Mouse (Mus musculus): Measurements from ENCODE around the gene Dclk2. TPM values are rescaled to one million over a fixed set of nuclear protein-coding genes. Genes with fewer than 3 reads are reported as not detected.

The Dclk2 gene
- total RNA-seq, 1 experiment from 2014 or later, result 7.3 TPM

DNA sequence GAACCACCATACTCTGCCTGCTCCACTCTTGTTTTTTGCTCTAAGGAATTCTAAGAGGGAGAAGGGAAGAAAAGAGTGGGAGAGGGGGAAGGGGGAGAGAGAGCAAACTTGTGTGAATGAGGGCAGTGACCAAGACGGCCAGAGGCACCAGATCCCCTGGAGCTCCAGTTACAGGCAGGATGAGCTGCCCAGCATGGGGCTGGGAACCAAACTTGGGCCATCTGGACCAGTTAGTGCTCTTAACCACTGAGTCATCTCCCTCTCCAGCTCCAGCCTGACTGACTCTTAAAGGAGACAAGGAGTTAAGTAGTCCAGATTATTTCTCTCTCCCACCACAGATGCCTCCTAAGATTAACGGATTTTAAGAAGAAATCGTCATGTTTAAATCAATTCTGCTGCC lies 6.3 kb downstream of the Dclk2 start:
- ATAC-seq (replicated peaks in 1 of 2; ENCODE audit: insufficient read depth in 1 of 2, low FRiP score in 2 of 2, low TSS enrichment in 1 of 2, low read depth in 1 of 2, poor library complexity in 2 of 2, severe bottlenecking in 2 of 2), result no peak

DNA sequence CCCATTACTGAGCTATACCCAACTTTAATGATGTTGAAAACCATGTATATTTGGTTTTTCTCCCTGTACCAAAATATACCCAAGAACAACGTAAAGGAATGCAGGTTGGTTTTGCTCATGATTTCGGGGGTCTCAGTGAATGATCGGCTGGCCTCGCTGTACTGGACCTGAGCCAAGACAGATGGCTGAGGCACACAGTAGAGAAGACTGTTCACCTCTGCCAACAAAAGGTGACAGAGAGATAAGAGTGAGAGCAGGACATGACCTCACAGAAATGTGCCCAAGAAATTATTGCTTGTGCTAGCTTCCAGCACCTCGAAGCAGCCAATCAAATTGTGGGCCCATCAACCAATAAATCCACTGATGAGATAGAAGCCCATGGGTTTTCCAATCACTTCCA lies 22.3 kb downstream of the Dclk2 start:
- no peak for ATAC-seq (replicated peaks in 1 of 2; ENCODE audit: insufficient read depth in 1 of 2, low FRiP score in 2 of 2, low TSS enrichment in 1 of 2, low read depth in 1 of 2, poor library complexity in 2 of 2, severe bottlenecking in 2 of 2)

DNA sequence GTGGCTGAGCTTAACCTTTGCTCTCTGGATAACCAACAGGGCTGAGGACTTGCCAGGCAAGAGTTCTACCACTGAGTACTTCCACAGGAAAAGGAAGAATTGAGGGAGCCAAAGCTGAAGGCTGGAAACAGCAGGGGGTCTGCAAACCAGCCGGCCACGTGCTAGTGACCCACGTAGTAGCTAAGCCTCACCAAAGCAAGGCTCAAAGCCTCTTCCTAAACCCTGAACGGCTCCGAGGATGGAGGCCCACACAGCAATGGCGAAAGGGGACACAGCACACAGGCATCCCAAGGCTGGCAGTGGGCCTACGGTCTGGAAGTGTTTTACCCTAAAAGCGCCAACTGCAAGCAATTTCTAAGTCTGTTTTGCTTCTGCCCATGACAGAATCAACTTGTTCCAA lies 23.1 kb downstream of the Dclk2 start:
- ATAC-seq (replicated peaks in 1 of 2; ENCODE audit: insufficient read depth in 1 of 2, low FRiP score in 2 of 2, low TSS enrichment in 1 of 2, low read depth in 1 of 2, poor library complexity in 2 of 2, severe bottlenecking in 2 of 2), result no peak

DNA sequence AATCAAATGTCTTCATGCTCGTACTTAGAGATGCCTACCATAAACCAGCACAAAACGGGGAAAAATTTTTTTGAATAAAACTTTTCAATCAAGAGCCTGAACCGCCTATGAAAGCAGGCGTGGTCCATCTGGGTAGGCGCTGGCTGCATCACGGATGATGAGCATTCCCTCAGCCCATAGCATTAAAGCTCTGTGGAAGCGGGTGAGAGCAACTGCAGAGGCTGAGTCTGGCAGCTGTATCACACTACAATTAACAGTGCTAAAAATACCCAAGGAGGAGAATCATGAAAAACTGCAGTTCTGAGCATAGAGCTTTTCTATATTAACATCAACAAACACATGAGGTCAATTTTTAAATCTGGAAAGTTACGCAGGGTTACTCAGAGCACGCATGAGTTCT lies 23.6 kb downstream of the Dclk2 start:
- no peak for ATAC-seq (replicated peaks in 1 of 2; ENCODE audit: insufficient read depth in 1 of 2, low FRiP score in 2 of 2, low TSS enrichment in 1 of 2, low read depth in 1 of 2, poor library complexity in 2 of 2, severe bottlenecking in 2 of 2)

DNA sequence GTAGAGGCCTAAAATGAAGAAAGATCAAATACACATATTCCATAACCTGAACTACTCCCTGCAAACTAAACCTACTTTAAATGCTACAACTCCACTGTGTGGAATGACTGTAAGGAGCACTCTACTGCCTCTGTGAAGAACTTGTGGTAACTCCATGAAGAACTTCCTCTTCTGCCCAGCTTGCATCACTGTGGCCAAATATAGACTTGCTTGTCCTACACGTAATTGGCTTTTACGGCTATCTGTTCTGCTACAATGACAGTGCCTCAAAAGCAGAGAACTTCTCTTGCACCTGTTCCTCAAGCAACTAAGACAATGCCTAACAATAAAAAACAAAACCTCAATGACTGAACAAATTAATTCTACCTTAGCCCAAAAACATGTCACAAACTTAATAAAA lies 26.2 kb downstream of the Dclk2 start:
- peak; percentile 86 for ATAC-seq (replicated peaks in 1 of 2; ENCODE audit: insufficient read depth in 1 of 2, low FRiP score in 2 of 2, low TSS enrichment in 1 of 2, low read depth in 1 of 2, poor library complexity in 2 of 2, severe bottlenecking in 2 of 2)

DNA sequence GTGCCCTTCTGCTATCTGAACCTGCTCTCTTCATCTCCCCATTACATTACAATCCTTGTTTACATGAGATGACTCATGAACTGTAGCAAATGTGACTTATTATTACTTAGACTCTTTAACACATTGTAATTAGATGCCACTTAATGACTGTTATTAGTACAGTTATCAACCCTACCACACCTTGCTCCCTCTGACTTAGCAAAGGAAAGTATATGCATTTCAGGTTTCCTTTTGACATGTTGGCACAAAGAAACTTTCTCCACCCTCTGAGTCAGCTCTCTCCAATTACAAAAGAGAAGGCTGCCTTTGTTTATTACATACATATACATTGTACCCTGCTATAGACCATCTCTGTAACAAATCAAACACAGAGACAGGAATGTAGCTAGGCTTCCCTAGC lies 33.1 kb downstream of the Dclk2 start:
- ATAC-seq (replicated peaks in 1 of 2; ENCODE audit: insufficient read depth in 1 of 2, low FRiP score in 2 of 2, low TSS enrichment in 1 of 2, low read depth in 1 of 2, poor library complexity in 2 of 2, severe bottlenecking in 2 of 2), result no peak

DNA sequence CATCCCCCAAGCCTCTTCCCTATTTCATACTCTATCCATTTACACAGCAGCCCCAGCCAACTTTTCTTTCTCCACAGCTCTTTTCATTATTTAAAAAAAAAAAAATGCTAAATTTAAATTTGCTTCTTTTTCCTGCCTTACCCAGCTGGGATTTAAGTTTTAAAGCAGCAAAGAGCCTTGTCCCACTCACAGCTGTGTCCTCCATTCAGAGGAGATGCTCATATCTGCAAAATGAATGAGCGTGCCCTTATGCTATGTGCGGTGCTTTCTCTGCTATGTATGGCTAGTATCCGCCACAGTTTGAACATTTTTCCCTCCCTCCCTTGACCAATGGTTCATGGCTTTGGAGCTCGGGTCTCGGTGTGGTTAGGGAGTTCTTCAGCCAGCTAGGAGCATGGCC lies 35.5 kb downstream of the Dclk2 start:
- ATAC-seq (replicated peaks in 1 of 2; ENCODE audit: insufficient read depth in 1 of 2, low FRiP score in 2 of 2, low TSS enrichment in 1 of 2, low read depth in 1 of 2, poor library complexity in 2 of 2, severe bottlenecking in 2 of 2), result no peak

DNA sequence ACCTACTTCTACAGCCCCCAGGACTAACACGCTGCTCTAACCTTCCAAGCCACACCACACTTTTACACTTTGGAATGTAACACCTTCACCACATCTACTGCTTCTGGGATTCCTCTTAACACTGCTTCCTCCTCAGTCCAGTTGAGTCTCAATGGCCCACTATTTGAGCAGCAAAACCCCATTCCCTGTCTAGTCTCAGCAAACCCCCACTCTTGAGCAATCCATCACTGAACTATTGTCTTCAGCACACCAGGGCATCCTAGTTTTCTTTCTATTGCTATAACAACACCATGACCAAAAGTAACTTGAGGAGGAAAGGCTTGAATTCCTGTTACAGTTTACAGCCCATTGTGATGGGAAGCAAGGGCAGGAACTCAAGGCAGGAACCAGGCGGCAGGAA lies 36.2 kb downstream of the Dclk2 start:
- ATAC-seq (replicated peaks in 1 of 2; ENCODE audit: insufficient read depth in 1 of 2, low FRiP score in 2 of 2, low TSS enrichment in 1 of 2, low read depth in 1 of 2, poor library complexity in 2 of 2, severe bottlenecking in 2 of 2), result no peak

DNA sequence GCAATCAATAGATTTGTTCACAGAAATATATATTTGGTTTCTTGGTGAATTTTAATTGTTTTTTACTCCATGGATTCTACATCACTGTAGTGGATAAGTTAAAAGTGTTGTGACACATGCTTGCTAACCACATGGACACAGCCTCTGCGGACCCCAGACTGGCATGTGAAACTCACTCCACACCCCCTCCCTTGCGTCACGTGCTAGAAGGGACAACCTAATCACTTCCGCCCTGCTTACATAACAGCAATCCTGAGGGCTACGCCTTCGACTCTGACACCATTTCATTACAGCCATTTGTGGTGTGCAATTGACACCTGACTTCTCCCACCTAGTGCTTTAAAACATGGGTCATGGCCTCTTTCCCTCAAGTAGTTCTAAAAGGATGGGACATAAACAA lies 36.7 kb downstream of the Dclk2 start:
- ATAC-seq (replicated peaks in 1 of 2; ENCODE audit: insufficient read depth in 1 of 2, low FRiP score in 2 of 2, low TSS enrichment in 1 of 2, low read depth in 1 of 2, poor library complexity in 2 of 2, severe bottlenecking in 2 of 2), result no peak

DNA sequence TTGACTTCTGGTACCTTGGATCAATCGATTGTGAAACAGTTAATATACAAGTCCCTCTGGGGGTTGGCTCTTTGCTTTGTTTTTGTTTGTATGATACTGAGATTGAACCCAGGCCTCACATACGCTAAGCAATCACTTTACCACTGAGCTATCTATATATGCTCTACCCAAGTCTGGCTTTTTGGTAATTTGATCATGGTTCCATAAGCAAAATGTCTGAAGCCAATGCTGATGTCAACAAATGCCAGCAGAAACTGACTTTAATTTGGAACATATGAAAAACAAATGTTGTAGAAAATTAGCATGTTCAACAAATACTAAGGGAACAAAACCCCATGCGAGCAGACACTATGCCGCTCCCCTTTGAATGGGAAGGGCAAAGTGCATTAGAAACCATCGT lies 44.7 kb downstream of the Dclk2 start:
- ATAC-seq (replicated peaks in 1 of 2; ENCODE audit: insufficient read depth in 1 of 2, low FRiP score in 2 of 2, low TSS enrichment in 1 of 2, low read depth in 1 of 2, poor library complexity in 2 of 2, severe bottlenecking in 2 of 2), result no peak

DNA sequence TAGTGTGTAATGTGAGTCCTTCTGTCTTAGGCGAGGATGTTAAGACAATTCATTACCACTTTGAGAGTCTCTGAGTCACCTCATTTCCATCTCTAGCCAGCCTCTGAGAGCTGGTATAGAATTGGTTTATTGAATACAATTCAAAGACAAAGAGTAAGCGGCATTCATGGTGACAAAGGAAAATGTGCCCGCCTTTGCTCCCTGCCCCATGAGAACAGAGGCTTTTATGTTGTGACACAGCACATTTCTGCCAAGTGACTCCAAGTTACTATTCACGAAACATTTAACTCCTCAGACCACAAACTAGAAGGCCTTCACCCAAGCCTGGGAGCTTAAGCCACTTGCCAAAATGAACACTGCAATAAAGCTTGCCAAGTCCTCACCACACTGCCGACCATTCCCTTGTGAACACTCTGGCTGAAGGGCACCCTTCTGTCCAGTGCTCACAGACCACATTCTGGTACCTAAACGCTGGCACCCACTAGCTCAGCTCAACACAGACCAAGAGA lies 47.5 kb downstream of the Dclk2 start:
- ATAC-seq (replicated peaks in 1 of 2; ENCODE audit: insufficient read depth in 1 of 2, low FRiP score in 2 of 2, low TSS enrichment in 1 of 2, low read depth in 1 of 2, poor library complexity in 2 of 2, severe bottlenecking in 2 of 2), result no peak; a peak in 1 of 4 replicates

DNA sequence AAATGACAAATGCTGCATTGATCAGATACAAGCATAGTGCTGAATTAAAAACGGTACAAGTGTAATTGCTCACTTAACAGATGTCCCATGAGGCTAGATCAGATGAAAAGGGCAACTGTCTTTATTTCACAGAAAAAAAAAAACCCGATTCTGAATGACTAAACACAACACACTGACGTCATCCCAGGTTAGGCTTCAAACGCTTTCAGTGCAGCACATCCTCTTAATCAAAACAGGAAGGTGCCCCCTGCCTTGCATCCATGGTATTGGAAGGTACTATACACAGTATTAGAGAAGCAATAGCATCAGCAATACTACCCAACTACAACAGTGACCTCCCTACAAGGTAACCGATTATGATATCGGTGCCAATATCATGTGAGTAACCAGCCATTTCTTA lies 49.7 kb downstream of the Dclk2 start:
- ATAC-seq (replicated peaks in 1 of 2; ENCODE audit: insufficient read depth in 1 of 2, low FRiP score in 2 of 2, low TSS enrichment in 1 of 2, low read depth in 1 of 2, poor library complexity in 2 of 2, severe bottlenecking in 2 of 2), result no peak

DNA sequence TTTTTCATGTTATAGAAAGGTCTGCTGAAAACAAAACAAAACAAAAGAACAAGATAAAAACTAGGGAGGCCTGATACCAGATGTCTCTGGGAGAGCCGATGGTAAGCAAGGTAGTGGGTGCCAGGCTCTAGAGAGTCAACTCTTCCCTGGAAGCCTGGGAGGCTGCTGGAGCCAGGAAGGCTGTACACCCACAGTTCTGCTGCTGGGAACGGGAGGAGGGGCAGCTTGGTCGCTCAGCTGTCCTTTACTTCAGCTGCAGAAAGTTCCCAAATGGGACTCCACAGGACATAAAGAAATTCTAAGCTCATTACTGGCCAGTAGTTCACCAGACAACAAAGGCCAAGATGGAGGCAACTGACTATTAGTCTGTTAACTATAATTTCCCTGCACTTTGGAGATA lies 50.2 kb downstream of the Dclk2 start:
- ATAC-seq (replicated peaks in 1 of 2; ENCODE audit: insufficient read depth in 1 of 2, low FRiP score in 2 of 2, low TSS enrichment in 1 of 2, low read depth in 1 of 2, poor library complexity in 2 of 2, severe bottlenecking in 2 of 2), result no peak

DNA sequence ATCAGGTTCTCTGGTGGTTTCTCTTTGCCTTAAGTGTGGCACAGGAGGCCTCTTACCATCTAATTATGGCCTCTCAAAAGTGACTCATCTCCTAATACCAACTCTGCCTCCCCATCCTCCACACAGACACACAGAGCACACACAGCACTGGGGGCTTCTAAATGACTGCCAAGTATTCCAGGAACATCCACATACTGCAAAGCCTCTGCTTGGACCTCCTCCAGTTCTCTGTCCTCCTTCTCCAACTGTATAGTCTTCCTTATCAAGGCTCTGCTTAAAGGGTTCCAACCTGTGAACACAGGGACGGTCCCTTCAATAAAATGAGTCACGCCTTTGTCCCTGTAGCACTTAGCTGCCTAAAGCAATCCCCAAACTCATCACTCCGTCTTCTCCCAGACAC lies 51.9 kb downstream of the Dclk2 start:
- no peak for ATAC-seq (replicated peaks in 1 of 2; ENCODE audit: insufficient read depth in 1 of 2, low FRiP score in 2 of 2, low TSS enrichment in 1 of 2, low read depth in 1 of 2, poor library complexity in 2 of 2, severe bottlenecking in 2 of 2)

DNA sequence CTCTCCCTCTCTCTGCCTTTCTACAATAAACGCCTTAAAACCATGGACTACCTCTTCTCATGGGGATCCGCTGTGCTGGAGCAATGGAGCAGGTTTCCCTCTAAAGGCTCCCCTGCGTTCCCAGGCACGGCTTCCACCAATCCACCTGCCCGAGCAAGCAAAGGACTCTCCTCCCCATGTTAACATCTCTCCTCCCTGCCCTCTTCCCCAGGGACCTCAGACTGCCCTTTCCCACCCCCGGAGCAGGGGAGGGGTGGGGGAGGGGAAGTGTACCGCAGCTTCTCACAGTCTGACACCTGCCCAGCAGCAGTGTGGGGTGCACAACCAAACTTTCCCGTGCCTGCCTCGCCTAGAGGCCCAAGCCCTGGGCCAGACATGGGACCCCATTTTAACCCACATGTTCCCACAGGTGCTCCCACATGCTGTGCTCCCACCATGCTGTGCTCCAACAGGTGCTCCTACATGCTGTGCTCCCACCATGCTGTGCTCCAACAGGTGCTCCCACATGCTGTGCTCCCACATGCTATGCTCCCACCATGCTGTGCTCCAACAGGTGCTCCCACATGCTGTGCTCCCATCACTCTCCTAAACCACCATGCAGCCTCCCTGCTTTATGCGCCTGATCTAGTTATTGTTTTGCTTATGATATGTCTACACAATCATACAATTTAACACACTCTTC lies 57.2 kb downstream of the Dclk2 start:
- no peak for ATAC-seq (replicated peaks in 1 of 2; ENCODE audit: insufficient read depth in 1 of 2, low FRiP score in 2 of 2, low TSS enrichment in 1 of 2, low read depth in 1 of 2, poor library complexity in 2 of 2, severe bottlenecking in 2 of 2)

DNA sequence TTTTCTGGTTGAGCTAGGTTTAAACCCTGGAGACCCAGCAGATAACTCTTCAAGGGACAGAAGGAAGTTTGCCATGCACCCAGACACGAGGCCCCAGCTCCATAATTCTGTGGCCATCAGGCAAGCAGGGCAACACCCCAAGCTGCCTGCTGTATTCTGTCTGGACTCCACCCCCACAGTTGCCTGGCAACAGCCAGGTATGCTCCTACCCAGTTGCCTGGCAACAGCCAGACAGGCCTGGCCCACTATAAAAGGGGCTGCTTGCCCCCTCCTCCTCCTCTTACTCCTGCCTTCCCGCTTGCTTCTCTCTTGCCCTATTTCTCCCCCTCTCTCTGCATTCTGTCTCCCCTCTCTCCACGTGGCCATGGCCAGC lies 57.7 kb downstream of the Dclk2 start:
- ATAC-seq (replicated peaks in 1 of 2; ENCODE audit: insufficient read depth in 1 of 2, low FRiP score in 2 of 2, low TSS enrichment in 1 of 2, low read depth in 1 of 2, poor library complexity in 2 of 2, severe bottlenecking in 2 of 2), result no peak

DNA sequence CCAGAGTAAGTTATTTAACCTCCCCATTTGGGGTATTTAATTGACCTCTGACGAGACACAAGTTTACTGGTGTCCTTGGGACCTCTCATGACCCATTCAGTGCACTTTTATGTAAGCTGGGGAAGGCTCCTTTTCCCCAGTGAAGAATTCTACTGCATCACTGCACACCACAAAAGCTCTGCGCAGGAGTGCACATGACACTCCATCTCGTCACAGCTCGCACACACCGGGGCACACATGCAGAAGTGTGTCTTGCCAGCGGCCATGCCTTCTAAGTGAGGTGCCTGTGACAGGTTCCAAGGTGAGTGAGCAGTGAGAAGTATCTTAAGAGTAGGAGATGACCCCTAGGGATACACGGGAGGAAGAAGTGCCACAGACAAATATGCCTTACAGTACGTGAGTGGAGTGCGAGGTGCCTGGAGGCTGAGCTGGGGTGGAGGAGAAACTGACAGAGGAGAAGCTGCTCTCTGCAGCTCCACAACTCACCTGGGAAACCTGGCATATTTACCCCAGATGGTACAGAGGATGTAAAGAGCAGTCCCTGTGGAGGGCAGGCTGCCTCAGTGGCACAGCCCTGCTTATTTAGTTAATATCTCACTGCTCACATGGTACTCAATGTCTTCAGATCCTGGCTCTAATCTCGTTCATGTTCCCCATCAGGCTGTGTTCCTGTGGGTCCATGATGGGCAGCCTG lies 58.3 kb downstream of the Dclk2 start:
- ATAC-seq (replicated peaks in 1 of 2; ENCODE audit: insufficient read depth in 1 of 2, low FRiP score in 2 of 2, low TSS enrichment in 1 of 2, low read depth in 1 of 2, poor library complexity in 2 of 2, severe bottlenecking in 2 of 2), result no peak

DNA sequence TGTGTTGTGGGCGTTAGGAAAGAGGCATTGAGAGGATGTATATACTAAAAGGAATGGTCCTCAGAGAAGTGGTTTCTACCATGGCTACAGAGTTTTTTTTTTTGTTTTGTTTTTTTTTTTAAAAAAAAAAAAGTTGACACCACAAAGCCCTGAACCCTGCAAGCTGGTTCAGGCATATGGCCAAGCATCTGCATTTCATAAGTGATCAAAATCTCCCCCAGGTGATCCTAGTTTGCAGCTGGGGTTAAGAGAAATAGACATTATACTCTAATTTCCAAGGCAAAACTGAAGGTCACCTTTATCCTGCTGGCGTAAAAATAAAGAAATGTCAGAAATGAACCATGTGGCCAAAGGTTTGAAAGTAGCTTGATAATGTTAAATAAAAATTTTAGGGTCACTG lies 60.9 kb downstream of the Dclk2 start:
- no peak for ATAC-seq (replicated peaks in 1 of 2; ENCODE audit: insufficient read depth in 1 of 2, low FRiP score in 2 of 2, low TSS enrichment in 1 of 2, low read depth in 1 of 2, poor library complexity in 2 of 2, severe bottlenecking in 2 of 2)

DNA sequence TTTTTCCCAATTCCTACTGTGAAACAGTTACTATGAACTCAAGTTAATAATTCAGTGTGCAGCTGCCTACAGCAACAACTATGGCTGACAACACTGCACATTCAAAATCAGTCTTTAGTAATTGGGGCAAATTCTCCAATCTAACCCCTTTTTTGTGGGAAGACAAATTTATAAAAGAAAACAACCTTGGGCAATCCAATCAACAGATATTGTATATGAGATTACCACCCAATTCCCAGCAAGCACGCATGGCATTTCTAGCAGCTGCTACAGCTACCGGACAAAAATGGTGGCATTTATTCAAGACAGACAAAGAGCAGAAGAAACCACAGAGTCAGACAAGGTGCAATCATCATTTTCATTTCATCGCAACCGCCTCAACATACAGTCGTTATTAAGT lies 62.0 kb downstream of the Dclk2 start:
- ATAC-seq (replicated peaks in 1 of 2; ENCODE audit: insufficient read depth in 1 of 2, low FRiP score in 2 of 2, low TSS enrichment in 1 of 2, low read depth in 1 of 2, poor library complexity in 2 of 2, severe bottlenecking in 2 of 2), result no peak

Measured in hematopoietic stem cell, adult 5-6 weeks (primary cell).